Comparison of ENCODE assay signal across 14 mouse cellular contexts in genomic region chr15:10646297-10646696, GRCm38 (mm10).
"Had no signal": no experiment of that assay in that cellular context is flagged by ENCODE, and none has a peak within 500 bp of the region (broad histone marks: within the 10 kb centered on the region; RNA-seq: fewer than 3 reads in every experiment).

No protein-coding gene starts in this region.

- H3K4me2 ChIP-seq: liver, embryonic 13.5 days; midbrain, embryonic 13.5 days; neural tube, embryonic 13.5 days had no signal

- H3K9me3 ChIP-seq: liver, embryonic 13.5 days; midbrain, embryonic 13.5 days; neural tube, embryonic 13.5 days had no signal

- H3K27me3 ChIP-seq: liver, embryonic 13.5 days; midbrain, embryonic 13.5 days; neural tube, embryonic 13.5 days had no signal

- H3K27ac ChIP-seq: liver, embryonic 13.5 days; midbrain, embryonic 13.5 days; neural tube, embryonic 13.5 days had no signal

- DNase-seq: kidney, adult 11 months; kidney, adult 8-10 months; kidney, postnatal 4 days; left cerebral cortex, postnatal 4 days; liver, embryonic 13.5 days; lung, adult 2 months; lung, postnatal 14 days; lung, postnatal 4 days; retina, postnatal 1 day; right cerebral cortex, postnatal 25 days; thymus, adult 18-20 months; thymus, postnatal 36 days had no signal

- H3K36me3 ChIP-seq: liver, embryonic 13.5 days; midbrain, embryonic 13.5 days; neural tube, embryonic 13.5 days had no signal

- ATAC-seq: midbrain, embryonic 13.5 days had no signal

- H3K4me3 ChIP-seq: liver, embryonic 13.5 days; midbrain, embryonic 13.5 days; neural tube, embryonic 13.5 days had no signal

- H3K9ac ChIP-seq: liver, embryonic 13.5 days; midbrain, embryonic 13.5 days; neural tube, embryonic 13.5 days had no signal
